Mouse (Mus musculus) embryonic facial prominence, embryonic 15.5 days (tissue): Measurements from ENCODE around the gene Pdpn. TPM values are rescaled to one million over a fixed set of nuclear protein-coding genes. Genes with fewer than 3 reads are reported as not detected.

Experiments
- ATAC-seq: fragments of 200-750 bp; cut with Nextera tagmentation; 2 replicates; pipeline ENCODE4 v1.8.0; 2017; ENCODE audit warnings: low read depth, moderate TSS enrichment; ENCODE audit not compliant: insufficient number of reproducible peaks, low FRiP score, low TSS enrichment
- H3K27ac ChIP-seq: fragments of 300-500 bp; sonication (generic); replicated peaks from 2 replicates; pipeline ENCODE4 v1.5.1; 2015; ENCODE audit warnings: mild to moderate bottlenecking, inconsistent platforms
- H3K27me3 ChIP-seq: fragments of 300-500 bp; sonication (generic); 2 replicates; pipeline ENCODE4 v1.6.1; 2015; ENCODE audit warnings: inconsistent platforms
- H3K36me3 ChIP-seq: fragments of 300-500 bp; sonication (generic); 2 replicates; pipeline ENCODE4 v1.6.1; 2015; ENCODE audit warnings: mild to moderate bottlenecking, inconsistent platforms
- H3K4me1 ChIP-seq: fragments of 300-500 bp; sonication (generic); 2 replicates; pipeline ENCODE4 v1.6.1; 2015; ENCODE audit warnings: inconsistent platforms
- H3K4me2 ChIP-seq: fragments of 300-500 bp; sonication (generic); replicated peaks from 2 replicates; pipeline ENCODE4 v1.6.1; 2015; ENCODE audit warnings: mild to moderate bottlenecking, inconsistent platforms
- H3K4me3 ChIP-seq: fragments of 300-500 bp; sonication (generic); replicated peaks from 2 replicates; pipeline ENCODE4 v1.5.1; 2015; ENCODE audit warnings: mild to moderate bottlenecking, inconsistent platforms
- H3K9ac ChIP-seq: fragments of 300-500 bp; sonication (generic); 2 replicates; pipeline ENCODE4 v1.6.1; 2015; ENCODE audit warnings: inconsistent platforms
- H3K9me3 ChIP-seq: fragments of 300-500 bp; sonication (generic); replicated peaks from 2 replicates; pipeline ENCODE4 v1.6.1; 2016; ENCODE audit warnings: inconsistent platforms
- WGBS: fragments of 180-500 bp; shearing (Covaris S2); methylation state at CpG from one replicate; pipeline ENCODE4 v1.1.7; 2015; 5-methylcytosine and 5-hydroxymethylcytosine counted together
- polyA plus RNA-seq: library from polyadenylated mRNA; unstranded; fragments of >200 nt; fragmentation: Nextera tagmentation; extraction: Ambion mirVana; gene quantifications from 2 replicates; pipeline ENCODE4 v1.2.1, GENCODE M21; 2015

The Pdpn gene
- polyA plus RNA-seq, 1 experiment from 2014 or later, result 43.8 TPM

DNA sequence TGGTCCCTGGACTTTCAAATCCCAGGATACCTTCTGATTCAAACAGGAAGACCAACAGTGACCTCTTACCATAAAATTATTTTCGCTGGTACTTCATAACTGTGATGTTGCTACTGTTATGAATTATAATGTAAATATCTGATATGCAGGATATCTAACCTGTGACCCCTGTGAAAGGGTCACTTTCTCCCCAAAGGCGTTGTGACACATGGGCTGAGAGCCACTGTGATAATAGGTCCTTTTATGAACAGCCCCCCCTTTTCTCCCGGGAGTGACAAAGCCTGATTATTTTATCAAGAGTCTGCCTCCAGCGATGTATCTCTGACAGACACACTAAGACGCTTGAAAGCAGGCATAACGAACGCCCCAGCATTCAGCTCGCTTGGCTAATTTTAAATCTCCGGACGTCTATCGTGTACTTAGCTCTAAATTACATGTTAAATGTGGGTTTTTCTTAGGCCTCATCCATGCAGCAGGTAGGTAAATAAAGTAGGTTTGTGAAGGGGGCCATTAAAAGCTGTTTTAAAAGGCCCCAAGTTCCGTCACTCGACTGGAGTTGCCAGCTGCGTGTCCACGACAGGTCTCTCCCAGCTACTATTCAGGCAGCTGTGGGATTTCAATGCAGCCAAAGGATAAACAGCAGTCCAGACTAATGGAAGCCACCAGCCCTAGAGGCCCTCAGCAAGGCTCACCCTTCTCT, 25.7 kb upstream of the Pdpn start:
- WGBS, result 9% methylated on average over 15 of the region's 15 CpGs
- no peak for ATAC-seq

GRCm38 (mm10) chr4:143324176-143324924, 25.0 kb upstream of the Pdpn start:
- no peak for ATAC-seq
- Histone ChIP-seq H3K36me3 (no peaks in the 10 kb centered on the region), H3K9ac (no peak overlapping the region), H3K9me3 (no peaks in the 10 kb centered on the region), H3K4me1 (0 out of 2 replicates have a peak, but pooled peaks cover 3% of the 10 kb centered on the region), H3K27me3 (no peaks in the 10 kb centered on the region), H3K4me2 (0 out of 2 replicates have a peak overlapping the region, but pooled peaks have one; percentile 50), H3K4me3 (no peak overlapping the region), H3K27ac (no peak overlapping the region)
- 19% methylated on average over 10 of the region's 11 CpGs for WGBS

More for the DNA sequence above, 25.7 kb upstream of the Pdpn start:
- Histone ChIP-seq H3K9ac (no peak overlapping the region), H3K36me3 (no peaks in the 10 kb centered on the region), H3K4me1 (peaks cover 5% of the 10 kb centered on the region; the same call in 1 of the 2 replicates), H3K27ac (no peak overlapping the region), H3K27me3 (no peaks in the 10 kb centered on the region), H3K4me2 (peak overlapping the region; percentile 50), H3K9me3 (no peaks in the 10 kb centered on the region), H3K4me3 (peak overlapping the region; percentile 36)

GRCm38 (mm10) chr4:143313299-143313698, 13.9 kb upstream of the Pdpn start:
- Histone ChIP-seq H3K4me3 (no peak overlapping the region), H3K27ac (no peak overlapping the region), H3K27me3 (no peaks in the 10 kb centered on the region), H3K36me3 (no peaks in the 10 kb centered on the region), H3K4me1 (no peaks in the 10 kb centered on the region), H3K9ac (no peak overlapping the region), H3K4me2 (no peak overlapping the region), H3K9me3 (no peaks in the 10 kb centered on the region)
- ATAC-seq, result no peak
- 50% methylated on average over 6 of the region's 6 CpGs for WGBS

DNA sequence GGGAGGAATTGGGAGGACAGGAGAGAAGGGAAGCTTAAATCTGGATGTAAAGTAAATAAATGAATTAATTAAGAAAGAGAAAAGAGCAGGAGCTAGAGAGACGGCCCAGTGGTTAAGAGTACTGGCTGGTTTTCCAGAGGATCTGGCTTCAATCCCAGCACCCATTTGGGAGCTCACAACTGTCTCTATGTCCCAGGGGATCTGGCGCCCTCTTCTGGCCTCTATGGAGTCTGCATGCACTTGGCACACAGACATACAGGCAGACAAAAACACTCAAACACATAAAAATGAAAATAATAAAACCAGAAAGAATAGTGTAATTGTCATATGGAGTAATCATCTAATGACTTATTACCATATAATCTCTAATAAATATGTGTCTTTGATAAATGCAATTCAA, 12.0 kb upstream of the Pdpn start:
- H3K4me2 ChIP-seq, result no peak overlapping the region
- H3K4me1 ChIP-seq, result no peaks in the 10 kb centered on the region
- ATAC-seq, result no peak
- no peak overlapping the region for H3K9ac ChIP-seq
- 50% methylated on average over 2 of the region's 2 CpGs for WGBS
- H3K36me3 ChIP-seq, result no peaks in the 10 kb centered on the region
- H3K27me3 ChIP-seq, result no peaks in the 10 kb centered on the region
- H3K9me3 ChIP-seq, result no peaks in the 10 kb centered on the region
- no peak overlapping the region for H3K27ac ChIP-seq
- H3K4me3 ChIP-seq, result no peak overlapping the region

GRCm38 (mm10) chr4:143305987-143306772, 6.8 kb upstream of the Pdpn start:
- H3K27ac ChIP-seq, result no peak overlapping the region
- no peak overlapping the region for H3K9ac ChIP-seq
- no peaks in the 10 kb centered on the region for H3K27me3 ChIP-seq
- 73% methylated on average over 5 of the region's 5 CpGs for WGBS
- H3K4me2 ChIP-seq, result no peak overlapping the region
- H3K36me3 ChIP-seq, result no peaks in the 10 kb centered on the region
- no peaks in the 10 kb centered on the region for H3K9me3 ChIP-seq
- no peak overlapping the region for H3K4me3 ChIP-seq
- no peaks in the 10 kb centered on the region for H3K4me1 ChIP-seq
- ATAC-seq, result no peak

- Histone ChIP-seq H3K27ac (no peak overlapping the region), H3K36me3 (no peaks in the 10 kb centered on the region), H3K4me1 (no peaks in the 10 kb centered on the region), H3K27me3 (no peaks in the 10 kb centered on the region), H3K4me3 (no peak overlapping the region), H3K9me3 (no peaks in the 10 kb centered on the region), H3K4me2 (no peak overlapping the region), H3K9ac (no peak overlapping the region)
- ATAC-seq, result no peak
- WGBS, result 92% methylated on average over 4 of the region's 4 CpGs
Observed at GRCm38 (mm10) chr4:143305031-143305430, 5.7 kb upstream of the Pdpn start.

DNA sequence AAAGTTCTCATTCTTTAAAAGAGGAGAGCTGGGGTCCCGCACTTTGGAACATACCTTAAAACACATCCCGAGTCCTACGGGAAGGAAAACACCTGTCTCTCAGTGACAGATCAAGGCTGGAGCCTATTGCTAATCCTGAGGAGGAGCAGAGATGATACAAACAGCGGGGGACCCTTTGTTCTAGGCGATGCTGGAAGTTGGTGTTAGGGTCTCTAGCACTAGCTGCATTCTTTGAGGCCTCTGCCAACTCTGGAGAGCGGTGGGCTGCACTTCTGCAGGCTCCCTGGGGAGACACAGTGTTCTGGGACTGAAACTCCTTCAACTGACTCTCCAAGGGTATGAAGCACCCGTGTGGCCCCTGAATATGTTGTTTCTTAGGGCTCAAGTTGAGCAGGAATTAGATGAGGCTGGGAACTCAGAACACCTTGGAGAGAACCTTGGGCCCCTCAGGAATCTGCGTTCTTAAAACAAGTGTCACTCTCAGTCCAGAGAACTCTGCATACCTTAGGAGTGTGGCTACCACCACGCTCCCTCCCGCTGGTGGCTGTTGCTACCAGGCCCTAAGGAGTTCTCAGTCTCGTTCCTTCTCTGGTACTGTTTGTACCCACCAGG, 3.0 kb upstream of the Pdpn start:
- 52% methylated on average over 11 of the region's 11 CpGs for WGBS
- no peaks in the 10 kb centered on the region for H3K27me3 ChIP-seq
- no peak overlapping the region for H3K4me2 ChIP-seq
- no peak overlapping the region for H3K9ac ChIP-seq
- no peak overlapping the region for H3K27ac ChIP-seq
- H3K4me1 ChIP-seq, result peaks cover 18% of the 10 kb centered on the region
- no peak for ATAC-seq
- H3K4me3 ChIP-seq, result no peak overlapping the region
- no peaks in the 10 kb centered on the region for H3K36me3 ChIP-seq
- no peaks in the 10 kb centered on the region for H3K9me3 ChIP-seq

GRCm38 (mm10) chr4:143301875-143302274, 2.5 kb upstream of the Pdpn start:
- H3K9ac ChIP-seq, result no peak overlapping the region
- H3K36me3 ChIP-seq, result no peaks in the 10 kb centered on the region
- H3K9me3 ChIP-seq, result no peaks in the 10 kb centered on the region
- 58% methylated on average over 4 of the region's 4 CpGs for WGBS
- no peaks in the 10 kb centered on the region for H3K27me3 ChIP-seq
- H3K4me3 ChIP-seq, result no peak overlapping the region
- no peak overlapping the region for H3K27ac ChIP-seq
- ATAC-seq, result no peak
- H3K4me1 ChIP-seq, result peaks cover 23% of the 10 kb centered on the region
- H3K4me2 ChIP-seq, result no peak overlapping the region

DNA sequence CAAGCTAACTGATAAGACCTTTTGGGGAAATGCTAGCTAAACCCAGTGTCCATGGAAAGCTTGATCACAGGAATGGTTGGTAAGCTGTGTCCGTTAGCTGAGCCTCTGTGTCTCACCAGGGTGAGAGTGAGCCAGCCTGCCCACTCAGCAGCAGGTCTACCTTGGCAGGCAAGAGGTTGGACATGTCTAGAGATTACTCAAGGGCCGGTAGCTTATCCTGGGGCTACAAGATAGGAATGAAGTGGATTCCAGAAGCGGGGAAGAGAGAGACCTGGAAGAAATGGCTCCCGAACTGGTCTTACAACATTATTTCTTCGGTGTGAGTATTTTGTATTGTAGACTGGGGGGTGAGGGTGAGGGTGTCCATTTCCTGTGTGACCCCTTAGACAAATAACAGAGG, 1.7 kb upstream of the Pdpn start:
- Histone ChIP-seq H3K4me3 (no peak overlapping the region), H3K27me3 (no peaks in the 10 kb centered on the region), H3K9ac (no peak overlapping the region), H3K36me3 (no peaks in the 10 kb centered on the region), H3K4me2 (no peak overlapping the region), H3K9me3 (no peaks in the 10 kb centered on the region), H3K4me1 (peaks cover 27% of the 10 kb centered on the region), H3K27ac (no peak overlapping the region)
- ATAC-seq, result no peak
- WGBS, result 64% methylated on average over 5 of the region's 5 CpGs

DNA sequence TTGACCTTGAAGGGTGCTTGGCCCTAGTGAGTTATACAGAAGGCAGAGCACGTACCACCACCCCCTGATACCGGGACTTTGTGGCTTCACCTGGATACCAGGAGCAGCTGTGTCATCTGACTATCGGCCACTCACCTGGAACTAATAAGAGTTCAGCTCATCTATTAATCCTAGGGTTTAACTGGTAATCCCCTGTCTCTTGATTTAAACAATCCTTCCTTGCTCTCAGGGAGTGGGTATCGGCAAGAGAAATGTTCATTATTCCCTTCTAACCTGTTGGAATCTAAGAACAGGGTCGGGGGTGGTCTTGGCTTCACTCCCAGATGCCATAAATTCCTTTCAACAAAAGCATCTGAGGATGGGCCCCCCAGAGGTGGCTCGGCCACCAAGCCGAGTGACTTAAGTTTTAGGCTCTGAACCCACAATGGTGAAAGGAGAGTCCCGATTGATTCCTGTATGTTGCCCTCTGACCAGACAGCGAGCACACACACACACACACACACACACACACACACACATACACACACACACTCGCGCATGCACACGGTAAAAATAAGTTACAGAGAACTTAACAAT, 837 bp upstream of the Pdpn start:
- Histone ChIP-seq H3K36me3 (no peaks in the 10 kb centered on the region), H3K9ac (no peak overlapping the region), H3K9me3 (no peaks in the 10 kb centered on the region), H3K4me3 (peak overlapping the region; percentile 46; the same call in 1 of the 2 replicates), H3K4me2 (peak overlapping the region; percentile 68), H3K27ac (no peak overlapping the region), H3K4me1 (peaks cover 32% of the 10 kb centered on the region), H3K27me3 (no peaks in the 10 kb centered on the region)
- ATAC-seq, result no peak
- 15% methylated on average over 12 of the region's 12 CpGs for WGBS
